Mouse (Mus musculus) liver, embryonic 12.5 days (tissue): ENCODE data around the gene Sptb. TPM values are rescaled to one million over a fixed set of nuclear protein-coding genes. Genes with fewer than 3 reads are reported as not detected.

Source experiments
- ATAC-seq: fragments of 200-750 bp; cut with Nextera tagmentation; 2 replicates; pipeline ENCODE4 v1.8.0; 2017; ENCODE audit warnings: moderate number of reproducible peaks, mild to moderate bottlenecking, moderate library complexity
- H3K27ac ChIP-seq: fragments of 300-500 bp; sonication (generic); 2 replicates; pipeline ENCODE4 v1.5.1; 2016; ENCODE audit warnings: mild to moderate bottlenecking
- H3K27me3 ChIP-seq: fragments of 300-500 bp; sonication (generic); replicated peaks from 2 replicates; pipeline ENCODE4 v1.6.1; 2016; ENCODE audit warnings: mild to moderate bottlenecking, moderate library complexity
- H3K36me3 ChIP-seq: fragments of 300-500 bp; sonication (generic); 2 replicates; pipeline ENCODE4 v1.6.1; 2016; ENCODE audit warnings: mild to moderate bottlenecking, moderate library complexity
- H3K4me1 ChIP-seq: fragments of 300-500 bp; sonication (generic); 2 replicates; pipeline ENCODE4 v1.6.1; 2016
- H3K4me2 ChIP-seq: fragments of 300-500 bp; sonication (generic); 2 replicates; pipeline ENCODE4 v1.6.1; 2016; ENCODE audit warnings: mild to moderate bottlenecking, moderate library complexity
- H3K4me3 ChIP-seq: fragments of 300-500 bp; sonication (generic); 2 replicates; pipeline ENCODE4 v1.5.1; 2016; ENCODE audit warnings: mild to moderate bottlenecking, moderate library complexity
- H3K9ac ChIP-seq: fragments of 300-500 bp; sonication (generic); 2 replicates; pipeline ENCODE4 v1.6.1; 2016; ENCODE audit warnings: mild to moderate bottlenecking, moderate library complexity
- H3K9me3 ChIP-seq: fragments of 300-500 bp; sonication (generic); replicated peaks from 2 replicates; pipeline ENCODE4 v1.6.1; 2016; ENCODE audit warnings: mild to moderate bottlenecking, moderate library complexity
- WGBS: fragments of 180-500 bp; shearing (Covaris S2); methylation state at CpG from one replicate; pipeline ENCODE4 v1.1.7; 2016; ENCODE audit not compliant: insufficient replicate concordance; 5-methylcytosine and 5-hydroxymethylcytosine counted together
- polyA plus RNA-seq: library from polyadenylated mRNA; unstranded; fragments of >200 nt; fragmentation: Nextera tagmentation; extraction: Ambion mirVana; gene quantifications from 2 replicates; pipeline ENCODE4 v1.2.1, GENCODE M21; 2016

Gene Sptb
- polyA plus RNA-seq, 1 experiment from 2014 or later = 83.5 TPM

GRCm38 (mm10) chr12:76547409-76548081 is 162.8 kb downstream of the Sptb start:
- WGBS = 38% methylated on average over 13 of the region's 13 CpGs
- Histone ChIP-seq H3K4me1 (peaks cover 34% of the 10 kb centered on the region), H3K4me3 (no peak overlapping the region), H3K27me3 (peaks cover 41% of the 10 kb centered on the region), H3K27ac (no peak overlapping the region), H3K9me3 (no peaks in the 10 kb centered on the region), H3K4me2 (no peak overlapping the region), H3K36me3 (no peaks in the 10 kb centered on the region), H3K9ac (no peak overlapping the region)
- peak; percentile 33; the same call in 1 of the 2 replicates for ATAC-seq

DNA sequence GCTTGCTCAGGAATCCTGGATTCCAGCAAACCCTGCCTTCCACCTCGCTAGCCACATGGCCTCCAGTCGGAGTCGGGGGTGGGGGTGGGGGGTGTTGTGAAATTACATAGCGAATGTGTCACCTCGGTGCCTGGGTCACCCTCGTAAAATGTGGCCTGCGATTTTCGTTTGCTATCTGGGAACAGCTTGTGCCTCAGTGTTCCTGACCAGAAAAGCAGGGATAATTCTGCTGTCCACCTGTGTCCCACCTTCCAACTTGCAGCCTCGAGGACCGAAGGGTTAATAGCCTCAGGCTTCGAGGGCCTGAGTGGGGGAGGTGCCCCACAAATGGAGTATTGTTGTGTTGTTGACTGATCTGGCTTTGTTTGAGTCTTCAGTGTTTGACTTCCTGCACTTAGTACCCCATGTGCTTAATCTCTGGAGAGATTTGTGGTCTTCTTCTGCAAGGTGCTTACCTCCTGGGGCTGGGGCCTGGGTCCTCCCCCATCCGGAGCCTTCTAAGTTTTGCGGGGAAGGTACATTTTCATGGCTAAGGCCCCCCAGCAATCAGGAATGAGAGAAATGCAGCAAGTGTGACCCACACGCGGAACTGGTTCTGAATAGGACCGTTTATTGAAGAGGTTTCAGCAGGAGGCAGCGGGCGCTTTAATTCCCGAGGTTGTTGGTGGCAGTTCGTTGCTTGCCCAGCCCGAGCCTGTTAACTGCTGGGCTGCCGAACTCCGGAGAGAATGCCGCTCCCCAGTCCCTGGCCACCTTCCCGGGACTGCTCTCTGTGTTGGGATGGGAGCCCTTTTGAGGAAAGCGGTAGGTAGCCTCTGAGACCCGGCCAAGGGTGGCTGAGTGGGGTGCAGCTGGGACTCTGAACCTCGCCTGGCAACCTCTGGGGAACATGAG is 163.7 kb downstream of the Sptb start:
- Histone ChIP-seq H3K4me1 (peaks cover 35% of the 10 kb centered on the region), H3K4me2 (peak overlapping the region; percentile 29), H3K4me3 (no peak overlapping the region), H3K27me3 (peaks cover 41% of the 10 kb centered on the region), H3K36me3 (no peaks in the 10 kb centered on the region), H3K9ac (no peak overlapping the region), H3K9me3 (no peaks in the 10 kb centered on the region), H3K27ac (peak overlapping the region; percentile 8; the same call in 1 of the 2 replicates)
- ATAC-seq = 0 out of 2 replicates have a peak, but pooled peaks have one; percentile 4
- 31% methylated on average over 28 of the region's 28 CpGs for WGBS

GRCm38 (mm10) chr12:76545786-76546370 is 164.5 kb downstream of the Sptb start:
- Histone ChIP-seq H3K27ac (no peak overlapping the region), H3K36me3 (no peaks in the 10 kb centered on the region), H3K4me1 (peaks cover 39% of the 10 kb centered on the region), H3K4me2 (peak overlapping the region; percentile 29; the same call in 1 of the 2 replicates), H3K9ac (no peak overlapping the region), H3K27me3 (peaks cover 41% of the 10 kb centered on the region), H3K9me3 (no peaks in the 10 kb centered on the region), H3K4me3 (no peak overlapping the region)
- WGBS = 59% methylated on average over 15 of the region's 15 CpGs
- no peak for ATAC-seq

DNA sequence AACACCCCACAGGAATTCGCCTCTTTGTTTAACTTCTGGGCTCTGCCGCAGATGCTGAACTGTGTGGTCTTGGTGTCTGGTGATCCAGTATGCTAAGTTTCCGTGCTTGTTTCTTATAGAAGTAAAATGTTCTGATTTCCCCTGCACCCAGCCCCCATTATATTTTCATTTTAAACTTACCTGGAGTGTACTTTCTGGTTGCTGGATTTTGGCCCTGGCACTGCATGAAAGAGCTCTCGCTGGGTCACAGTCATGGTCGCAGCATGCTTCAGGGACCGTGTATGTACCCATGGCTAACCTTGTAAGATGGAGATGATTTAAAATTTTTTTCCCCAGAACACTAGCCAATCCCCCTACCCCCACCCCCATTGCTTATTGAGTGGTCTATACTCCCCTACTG is 168.5 kb downstream of the Sptb start:
- H3K4me2 ChIP-seq = no peak overlapping the region
- no peak for ATAC-seq
- no peak overlapping the region for H3K9ac ChIP-seq
- H3K36me3 ChIP-seq = peaks cover 3% of the 10 kb centered on the region; the same call in 1 of the 2 replicates
- H3K27me3 ChIP-seq = peaks cover 25% of the 10 kb centered on the region
- H3K9me3 ChIP-seq = no peaks in the 10 kb centered on the region
- WGBS = 74% methylated on average over 6 of the region's 6 CpGs
- H3K4me3 ChIP-seq = no peak overlapping the region
- no peak overlapping the region; the same call in 1 of the 2 replicates for H3K27ac ChIP-seq
- H3K4me1 ChIP-seq = peaks cover 39% of the 10 kb centered on the region

DNA sequence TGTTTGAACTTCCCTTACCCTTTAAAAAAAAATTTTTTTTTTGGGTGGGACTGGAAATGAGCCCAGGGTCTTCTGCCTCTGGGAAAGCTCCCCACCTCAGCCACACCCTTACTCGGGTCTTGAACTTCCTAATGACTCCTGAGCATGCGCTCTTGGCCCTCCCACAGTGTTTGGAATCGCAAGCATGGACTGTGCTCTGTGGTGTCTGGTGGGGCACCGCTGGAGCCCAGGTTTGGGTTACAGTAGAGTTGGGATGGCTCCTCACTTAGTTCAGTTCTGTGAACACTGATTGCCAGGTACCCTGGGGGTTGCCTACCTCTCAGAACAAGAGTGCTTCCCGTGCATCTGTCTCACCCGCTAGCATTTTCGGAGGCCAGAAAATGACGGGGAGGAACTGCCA is 168.9 kb downstream of the Sptb start:
- peaks cover 3% of the 10 kb centered on the region; the same call in 1 of the 2 replicates for H3K36me3 ChIP-seq
- no peak overlapping the region for H3K4me3 ChIP-seq
- no peak overlapping the region for H3K9ac ChIP-seq
- peaks cover 39% of the 10 kb centered on the region for H3K4me1 ChIP-seq
- peak; percentile 19; the same call in 1 of the 2 replicates for ATAC-seq
- 43% methylated on average over 8 of the region's 8 CpGs for WGBS
- H3K27ac ChIP-seq = no peak overlapping the region; the same call in 1 of the 2 replicates
- no peaks in the 10 kb centered on the region for H3K9me3 ChIP-seq
- no peak overlapping the region for H3K4me2 ChIP-seq
- H3K27me3 ChIP-seq = peaks cover 25% of the 10 kb centered on the region

- Histone ChIP-seq H3K4me2 (no peak overlapping the region), H3K4me1 (peaks cover 38% of the 10 kb centered on the region), H3K9ac (no peak overlapping the region), H3K27me3 (peaks cover 25% of the 10 kb centered on the region), H3K9me3 (no peaks in the 10 kb centered on the region), H3K36me3 (peaks cover 3% of the 10 kb centered on the region; the same call in 1 of the 2 replicates), H3K4me3 (no peak overlapping the region), H3K27ac (no peak overlapping the region)
- no peak for ATAC-seq
- 66% methylated on average over 10 of the region's 10 CpGs for WGBS
Measured at GRCm38 (mm10) chr12:76540701-76541221, 169.6 kb downstream of the Sptb start.

DNA sequence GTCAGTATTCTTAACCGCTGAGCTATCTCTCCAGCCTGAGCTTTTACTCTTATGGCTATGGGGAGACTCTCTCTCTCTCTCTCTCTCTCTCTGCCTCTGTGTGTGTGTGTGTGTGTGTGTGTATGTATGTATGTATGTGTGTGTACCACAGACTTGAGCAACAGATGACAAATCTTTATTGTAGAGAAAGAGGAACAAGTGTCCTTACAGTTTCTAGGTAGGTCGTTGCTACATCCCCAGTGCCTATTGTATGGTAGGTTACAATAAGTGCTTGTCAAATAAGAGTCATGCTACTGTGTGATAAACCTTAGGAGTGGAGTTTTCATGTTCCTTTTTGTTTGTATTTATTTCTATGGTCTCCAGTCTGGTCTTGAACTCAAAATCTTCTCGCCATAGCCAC is 170.2 kb downstream of the Sptb start:
- H3K36me3 ChIP-seq = peaks cover 3% of the 10 kb centered on the region; the same call in 1 of the 2 replicates
- no peaks in the 10 kb centered on the region for H3K9me3 ChIP-seq
- H3K4me2 ChIP-seq = no peak overlapping the region
- H3K9ac ChIP-seq = no peak overlapping the region
- WGBS = 54% methylated on average over 3 of the region's 3 CpGs
- peaks cover 36% of the 10 kb centered on the region for H3K4me1 ChIP-seq
- peaks cover 25% of the 10 kb centered on the region for H3K27me3 ChIP-seq
- H3K4me3 ChIP-seq = no peak overlapping the region
- H3K27ac ChIP-seq = no peak overlapping the region
- ATAC-seq = no peak

- peak; percentile 28; the same call in 1 of the 2 replicates for ATAC-seq
- no peak overlapping the region for H3K9ac ChIP-seq
- H3K4me2 ChIP-seq = no peak overlapping the region
Measured at GRCm38 (mm10) chr12:76537434-76537833, 172.9 kb downstream of the Sptb start.

DNA sequence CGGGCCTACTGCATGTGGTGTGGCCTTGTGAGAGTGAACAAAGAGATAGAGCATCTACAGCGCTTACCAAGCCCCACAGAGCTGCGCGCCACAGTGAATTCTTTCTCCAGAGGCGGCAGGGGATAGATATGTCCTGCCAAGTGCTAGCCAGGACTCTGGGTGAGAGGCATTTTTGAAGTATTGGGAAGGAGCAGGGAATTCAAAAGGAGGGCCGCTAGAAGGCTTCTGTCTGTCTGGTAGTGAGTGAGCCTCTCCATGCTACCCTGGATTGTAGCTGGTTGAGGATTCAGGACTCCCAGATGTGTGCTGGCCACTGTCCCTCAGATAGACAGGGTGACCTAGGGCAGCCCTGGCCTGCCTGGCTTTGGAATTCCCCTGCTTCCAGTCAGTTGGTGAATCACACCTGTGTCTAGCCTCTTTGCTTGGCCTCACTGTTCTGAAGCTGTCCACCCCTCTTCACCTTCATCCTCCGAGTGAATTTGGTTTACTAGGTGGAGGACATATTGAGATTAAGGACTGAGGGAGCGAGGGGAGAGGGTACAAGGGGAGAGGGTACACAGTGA is 173.7 kb downstream of the Sptb start:
- Histone ChIP-seq H3K27ac (no peak overlapping the region), H3K36me3 (peaks cover 3% of the 10 kb centered on the region; the same call in 1 of the 2 replicates), H3K4me3 (no peak overlapping the region), H3K4me1 (peaks cover 46% of the 10 kb centered on the region), H3K27me3 (peaks cover 58% of the 10 kb centered on the region), H3K9me3 (no peaks in the 10 kb centered on the region), H3K4me2 (peak overlapping the region; percentile 72; the same call in 1 of the 2 replicates), H3K9ac (no peak overlapping the region)
- ATAC-seq = no peak
- 59% methylated on average over 8 of the region's 8 CpGs for WGBS

More at GRCm38 (mm10) chr12:76537434-76537833, 172.9 kb downstream of the Sptb start:
- no peaks in the 10 kb centered on the region for H3K9me3 ChIP-seq
- H3K27me3 ChIP-seq = peaks cover 51% of the 10 kb centered on the region
- peaks cover 48% of the 10 kb centered on the region for H3K4me1 ChIP-seq
- WGBS = 25% methylated on average over 8 of the region's 8 CpGs
- H3K36me3 ChIP-seq = peaks cover 3% of the 10 kb centered on the region; the same call in 1 of the 2 replicates
- no peak overlapping the region for H3K4me3 ChIP-seq
- H3K27ac ChIP-seq = 0 out of 2 replicates have a peak overlapping the region, but pooled peaks have one; percentile 1

- Histone ChIP-seq H3K4me2 (peak overlapping the region; percentile 72), H3K4me3 (peak overlapping the region; percentile 56; the same call in 1 of the 2 replicates), H3K36me3 (peaks cover 3% of the 10 kb centered on the region; the same call in 1 of the 2 replicates), H3K9me3 (no peaks in the 10 kb centered on the region), H3K9ac (no peak overlapping the region), H3K27ac (0 out of 2 replicates have a peak overlapping the region, but pooled peaks have one; percentile 13), H3K27me3 (peaks cover 70% of the 10 kb centered on the region), H3K4me1 (peaks cover 41% of the 10 kb centered on the region)
- 60% methylated on average over 9 of the region's 9 CpGs for WGBS
- ATAC-seq = peak; percentile 53
Measured at GRCm38 (mm10) chr12:76535471-76535900, 174.9 kb downstream of the Sptb start.
